Mouse (Mus musculus): ENCODE measurements around the gene Gm884.
"Not testable (repeated sequence)": the region's sequence is repeated elsewhere in the genome, so short reads cannot be mapped to it uniquely, and the experiment has no call there.

Gm884 gene

DNA sequence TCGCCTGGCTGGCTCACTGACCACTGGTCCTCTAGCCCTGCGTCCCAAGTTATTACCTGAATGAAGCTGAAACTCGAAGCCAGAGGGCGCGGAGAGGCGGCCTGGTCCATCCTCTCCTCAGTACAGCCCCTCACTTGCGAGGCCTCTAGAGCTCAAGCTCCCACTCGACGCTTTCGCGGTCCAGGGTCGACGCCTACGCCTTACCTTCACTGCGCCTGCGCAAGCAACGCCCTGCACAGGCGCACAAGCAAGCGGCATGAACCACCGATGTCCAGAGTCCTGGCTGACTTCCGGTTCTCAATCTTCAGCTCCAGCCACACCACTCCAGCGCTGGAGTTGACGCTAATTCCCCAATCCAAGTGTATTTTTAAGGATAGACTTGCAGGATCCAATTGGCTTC is 6.5 kb upstream of the Gm884 start:
- DNase-seq = no peak

DNA sequence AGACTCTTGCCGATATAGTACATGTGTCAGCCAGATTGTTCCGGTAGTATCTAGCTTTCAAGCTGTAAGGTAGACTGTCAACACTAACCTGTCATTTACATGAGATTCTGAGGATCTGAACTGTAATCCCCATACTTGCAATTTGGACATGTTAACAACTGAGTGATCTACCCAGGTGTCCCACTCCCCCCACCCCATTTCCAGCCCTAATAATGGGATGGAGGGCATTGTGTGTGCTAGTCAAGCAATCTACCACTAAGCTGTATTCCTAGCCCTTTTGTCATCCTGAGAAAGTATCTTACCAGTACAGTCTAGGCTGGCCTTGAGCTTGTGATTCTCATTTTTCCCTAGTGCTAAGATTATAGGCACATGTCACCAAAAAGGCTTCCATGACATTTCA is 10.2 kb downstream of the Gm884 start:
- DNase-seq = no peak

DNA sequence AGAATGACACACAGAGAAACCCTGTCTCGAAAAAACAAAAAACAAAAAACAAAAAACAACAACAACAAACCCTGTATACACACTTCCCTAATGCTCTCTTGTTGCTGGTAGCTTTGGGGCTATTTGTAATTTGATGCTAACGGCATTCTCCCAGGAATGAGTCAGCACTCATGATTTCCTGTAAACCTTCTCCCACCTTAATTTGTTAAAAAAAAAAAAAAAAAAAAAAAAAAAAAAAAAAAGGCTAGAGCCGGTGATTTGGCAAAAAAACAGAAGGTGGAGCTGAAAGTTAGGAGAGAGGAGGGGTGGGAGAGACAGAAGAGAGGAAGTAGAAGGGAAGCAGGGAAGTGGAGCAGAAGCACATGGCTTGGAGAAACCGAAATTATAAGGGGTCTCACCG is 14.3 kb downstream of the Gm884 start:
- DNase-seq = no peak

DNA sequence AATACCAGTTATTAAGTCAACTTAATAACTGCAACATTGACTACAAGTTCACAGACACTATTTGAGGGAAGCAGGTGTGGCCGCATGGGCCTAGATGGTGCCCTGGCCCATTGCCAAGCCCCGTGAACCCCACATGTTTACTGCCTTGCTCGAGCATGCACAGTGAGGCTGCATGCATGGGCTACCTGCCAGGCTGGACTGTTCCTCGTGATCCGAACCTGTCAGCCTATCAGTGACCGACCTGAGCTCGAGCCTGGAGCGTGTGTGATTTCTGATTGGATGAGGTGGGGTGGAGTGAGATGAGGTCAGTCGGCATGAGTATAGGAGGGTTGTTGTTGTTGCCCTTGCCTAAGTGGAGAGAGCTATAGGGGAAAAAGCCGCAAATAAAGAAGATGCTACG is 42.6 kb downstream of the Gm884 start:
- DNase-seq = no peak

DNA sequence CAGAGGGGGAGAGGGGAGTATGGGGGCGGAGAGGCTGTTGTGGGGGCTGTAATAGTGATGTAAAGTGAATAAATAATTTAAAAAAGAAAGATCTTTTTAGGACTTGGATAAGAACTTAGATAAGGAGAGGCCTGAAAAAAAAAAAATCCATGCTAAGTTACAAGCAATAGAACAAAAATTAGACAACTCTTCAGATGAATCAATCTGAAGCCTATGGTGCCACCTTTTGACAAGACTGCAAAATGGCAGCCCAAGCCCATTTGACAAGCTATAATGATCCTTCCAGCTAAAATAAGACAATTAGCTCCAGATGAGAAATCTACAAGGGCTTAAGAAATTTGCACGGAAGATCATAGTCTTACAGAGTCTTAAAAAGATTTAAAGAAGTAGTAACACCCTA is 64.9 kb downstream of the Gm884 start:
- no peak for DNase-seq

DNA sequence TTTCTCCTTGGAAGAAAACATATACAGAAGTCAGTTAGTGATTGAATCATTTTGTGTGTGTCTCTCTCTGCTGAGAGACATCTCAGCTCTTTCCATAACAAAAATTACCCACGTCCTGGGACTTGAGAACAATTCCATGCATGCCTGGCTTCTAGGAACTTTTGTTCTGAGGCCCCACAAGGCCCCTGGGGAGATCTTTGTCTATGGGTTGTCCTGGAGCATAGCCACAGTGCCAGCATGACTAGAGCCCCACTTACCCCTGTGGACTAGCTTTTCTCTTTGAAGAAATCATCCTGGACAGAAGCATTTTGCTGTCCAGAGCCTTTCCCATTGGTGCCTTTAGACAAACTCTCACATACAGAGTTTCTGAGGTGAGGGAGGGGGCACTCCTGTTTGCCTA is 86.0 kb downstream of the Gm884 start:
- DNase-seq = not testable (repeated sequence)

DNA sequence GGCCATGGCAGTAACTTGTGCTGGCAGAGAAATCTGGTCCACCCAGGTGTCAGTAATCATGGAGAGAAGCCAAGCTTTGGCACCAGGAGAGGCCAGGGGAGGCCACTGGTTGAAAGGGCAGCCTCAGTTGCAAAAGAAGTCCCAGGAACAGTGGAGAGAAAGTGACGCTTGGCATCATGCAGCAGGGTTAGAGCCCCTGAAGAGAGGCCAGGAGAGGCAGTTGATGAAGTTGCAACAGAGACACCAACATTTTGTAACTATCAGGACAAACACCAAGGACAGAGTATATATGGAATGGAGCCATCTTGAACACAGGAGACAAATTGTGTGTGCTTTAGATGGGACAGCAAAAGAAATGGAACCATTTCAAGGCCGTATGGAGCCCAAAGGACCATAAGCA is 108.8 kb downstream of the Gm884 start:
- no peak for DNase-seq

DNA sequence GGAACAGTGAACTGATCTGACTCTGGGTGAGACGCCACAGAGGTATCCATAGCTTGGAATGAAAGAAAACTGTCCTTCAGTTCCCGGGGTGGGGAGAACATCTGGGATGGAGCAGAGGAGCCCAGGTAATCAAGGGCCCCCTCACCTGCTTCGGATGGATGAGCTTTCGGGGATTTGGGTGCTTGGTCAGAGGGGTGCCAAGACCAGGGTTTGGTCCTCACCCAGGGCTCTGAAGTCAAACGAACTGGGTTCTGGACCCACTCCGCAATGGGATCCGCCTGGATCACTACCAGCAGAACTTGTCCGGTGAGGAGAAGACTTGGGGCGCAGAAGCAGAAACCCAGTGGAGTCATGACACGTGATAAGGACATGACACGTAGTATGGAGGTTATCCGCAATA is 116.4 kb downstream of the Gm884 start, which contains the start of gene Lrrc37a:
TSS of gene Lrrc37a (minus strand) at position 101 of the 400 bp plus-strand sequence.
- DNase-seq = no peak

Data from thymus, adult 18-20 months (tissue).